Mouse (Mus musculus) kidney, embryonic 14.5 days (tissue): ENCODE measurements around the gene Smoc1. TPM values are rescaled to one million over a fixed set of nuclear protein-coding genes. Genes with fewer than 3 reads are reported as not detected.

ENCODE experiments used
- ATAC-seq: fragments of 200-750 bp; cut with Nextera tagmentation; 2 replicates; pipeline ENCODE4 v1.8.0; 2017; ENCODE audit warnings: moderate number of reproducible peaks, mild to moderate bottlenecking, moderate TSS enrichment, moderate library complexity; ENCODE audit not compliant: low FRiP score, low TSS enrichment
- H3K27ac ChIP-seq: fragments of 300-500 bp; sonication (generic); 2 replicates; pipeline ENCODE4 v1.5.1; 2014; ENCODE audit warnings: low read depth, mild to moderate bottlenecking, low read length, moderate library complexity, mixed read lengths
- H3K27me3 ChIP-seq: fragments of 300-500 bp; sonication (generic); 2 replicates; pipeline ENCODE4 v1.6.1; 2014; ENCODE audit warnings: mild to moderate bottlenecking, low read length; ENCODE audit not compliant: control insufficient read depth, insufficient read depth
- H3K36me3 ChIP-seq: fragments of 300-500 bp; sonication (generic); 2 replicates; pipeline ENCODE4 v1.6.1; 2014; ENCODE audit warnings: low read length, mixed read lengths; ENCODE audit not compliant: control insufficient read depth, insufficient read depth
- H3K4me1 ChIP-seq: fragments of 300-500 bp; sonication (generic); 2 replicates; pipeline ENCODE4 v1.6.1; 2014; ENCODE audit warnings: low read length, mixed read lengths; ENCODE audit not compliant: control insufficient read depth, insufficient read depth
- H3K4me2 ChIP-seq: fragments of 300-500 bp; sonication (generic); replicated peaks from 2 replicates; pipeline ENCODE4 v1.6.1; 2014; ENCODE audit warnings: low read depth, mild to moderate bottlenecking, low read length
- H3K4me3 ChIP-seq: fragments of 300-500 bp; sonication (generic); 2 replicates; pipeline ENCODE4 v1.5.1; 2014; ENCODE audit warnings: mild to moderate bottlenecking, low read length
- H3K9ac ChIP-seq: fragments of 300-500 bp; sonication (generic); 2 replicates; pipeline ENCODE4 v1.6.1; 2014; ENCODE audit warnings: low read depth, mild to moderate bottlenecking, low read length, moderate library complexity
- H3K9me3 ChIP-seq: fragments of 300-500 bp; sonication (generic); 2 replicates; pipeline ENCODE4 v1.6.1; 2016; ENCODE audit warnings: low read length; ENCODE audit not compliant: control insufficient read depth
- WGBS: fragments of 180-500 bp; shearing (Covaris S2); extraction: QIAGEN DNeasy Blood & Tissue Kit; methylation state at CpG from one replicate; pipeline ENCODE4 v1.1.7; 2014; 5-methylcytosine and 5-hydroxymethylcytosine counted together
- polyA plus RNA-seq: library from polyadenylated mRNA; unstranded; fragments of >200 nt; fragmentation: Nextera tagmentation; extraction: Ambion mirVana; gene quantifications from 2 replicates; pipeline ENCODE4 v1.2.1, GENCODE M21; 2014

Smoc1 gene
- polyA plus RNA-seq, 1 experiment from 2014 or later = 1.0 TPM

- Histone ChIP-seq H3K4me2 (no peak overlapping the region), H3K4me1 (no peaks in the 10 kb centered on the region), H3K9ac (no peak overlapping the region), H3K9me3 (no peaks in the 10 kb centered on the region), H3K27me3 (no peaks in the 10 kb centered on the region), H3K4me3 (no peak overlapping the region), H3K27ac (no peak overlapping the region), H3K36me3 (no peaks in the 10 kb centered on the region)
- no peak for ATAC-seq
- 20% methylated on average over 7 of the region's 7 CpGs for WGBS
These were observed 75.1 kb downstream of the Smoc1 start for GRCm38 (mm10) chr12:81101691-81102090.

- Histone ChIP-seq H3K4me1 (no peaks in the 10 kb centered on the region), H3K4me3 (no peak overlapping the region), H3K9me3 (no peaks in the 10 kb centered on the region), H3K36me3 (no peaks in the 10 kb centered on the region), H3K4me2 (no peak overlapping the region), H3K9ac (no peak overlapping the region), H3K27ac (no peak overlapping the region), H3K27me3 (no peaks in the 10 kb centered on the region)
- no peak for ATAC-seq
- 69% methylated on average over 14 of the region's 14 CpGs for WGBS
These were observed 77.9 kb downstream of the Smoc1 start for GRCm38 (mm10) chr12:81104546-81104945.

GRCm38 (mm10) chr12:81105721-81106633 is 79.4 kb downstream of the Smoc1 start:
- H3K4me1 ChIP-seq = no peaks in the 10 kb centered on the region
- no peak overlapping the region for H3K9ac ChIP-seq
- H3K36me3 ChIP-seq = no peaks in the 10 kb centered on the region
- no peak overlapping the region for H3K4me3 ChIP-seq
- ATAC-seq = no peak
- no peak overlapping the region for H3K27ac ChIP-seq
- H3K4me2 ChIP-seq = no peak overlapping the region
- no peaks in the 10 kb centered on the region for H3K27me3 ChIP-seq
- 90% methylated on average over 12 of the region's 12 CpGs for WGBS
- H3K9me3 ChIP-seq = no peaks in the 10 kb centered on the region

- 78% methylated on average over 14 of the region's 14 CpGs for WGBS
- H3K27me3 ChIP-seq = no peaks in the 10 kb centered on the region
- no peak overlapping the region for H3K9ac ChIP-seq
- no peaks in the 10 kb centered on the region for H3K4me1 ChIP-seq
- H3K9me3 ChIP-seq = no peaks in the 10 kb centered on the region
- H3K36me3 ChIP-seq = no peaks in the 10 kb centered on the region
- no peak overlapping the region for H3K4me2 ChIP-seq
- no peak overlapping the region for H3K27ac ChIP-seq
- no peak for ATAC-seq
- no peak overlapping the region for H3K4me3 ChIP-seq
These were observed 80.9 kb downstream of the Smoc1 start for GRCm38 (mm10) chr12:81107278-81108100.

GRCm38 (mm10) chr12:81108600-81109011 is 82.0 kb downstream of the Smoc1 start:
- WGBS = 17% methylated on average over 7 of the region's 7 CpGs
- H3K27me3 ChIP-seq = no peaks in the 10 kb centered on the region
- H3K9ac ChIP-seq = no peak overlapping the region
- H3K4me3 ChIP-seq = no peak overlapping the region
- no peaks in the 10 kb centered on the region for H3K36me3 ChIP-seq
- no peaks in the 10 kb centered on the region for H3K9me3 ChIP-seq
- no peaks in the 10 kb centered on the region for H3K4me1 ChIP-seq
- 0 out of 2 replicates have a peak, but pooled peaks have one; percentile 16 for ATAC-seq
- H3K27ac ChIP-seq = no peak overlapping the region
- H3K4me2 ChIP-seq = no peak overlapping the region

GRCm38 (mm10) chr12:81110006-81110405 is 83.4 kb downstream of the Smoc1 start:
- Histone ChIP-seq H3K9ac (no peak overlapping the region), H3K36me3 (no peaks in the 10 kb centered on the region), H3K4me1 (no peaks in the 10 kb centered on the region), H3K27ac (no peak overlapping the region), H3K4me2 (no peak overlapping the region), H3K4me3 (no peak overlapping the region), H3K27me3 (no peaks in the 10 kb centered on the region), H3K9me3 (no peaks in the 10 kb centered on the region)
- WGBS = 94% methylated on average over 3 of the region's 3 CpGs
- no peak for ATAC-seq

GRCm38 (mm10) chr12:81112321-81112720 is 85.7 kb downstream of the Smoc1 start:
- no peak overlapping the region for H3K27ac ChIP-seq
- H3K4me2 ChIP-seq = no peak overlapping the region
- WGBS = 89% methylated on average over 4 of the region's 4 CpGs
- H3K27me3 ChIP-seq = no peaks in the 10 kb centered on the region
- no peaks in the 10 kb centered on the region for H3K9me3 ChIP-seq
- H3K4me3 ChIP-seq = no peak overlapping the region
- no peak overlapping the region for H3K9ac ChIP-seq
- ATAC-seq = no peak
- H3K4me1 ChIP-seq = no peaks in the 10 kb centered on the region
- H3K36me3 ChIP-seq = no peaks in the 10 kb centered on the region

- H3K4me2 ChIP-seq = no peak overlapping the region
- H3K4me1 ChIP-seq = no peaks in the 10 kb centered on the region
- H3K27ac ChIP-seq = no peak overlapping the region
- no peaks in the 10 kb centered on the region for H3K9me3 ChIP-seq
- H3K9ac ChIP-seq = no peak overlapping the region
- H3K36me3 ChIP-seq = no peaks in the 10 kb centered on the region
- no peak overlapping the region for H3K4me3 ChIP-seq
- no peaks in the 10 kb centered on the region for H3K27me3 ChIP-seq
- ATAC-seq = no peak
These were observed 93.7 kb downstream of the Smoc1 start for GRCm38 (mm10) chr12:81120301-81120700.

- no peak overlapping the region for H3K9ac ChIP-seq
- H3K27me3 ChIP-seq = no peaks in the 10 kb centered on the region
- H3K4me2 ChIP-seq = no peak overlapping the region
- H3K4me1 ChIP-seq = no peaks in the 10 kb centered on the region
- H3K27ac ChIP-seq = no peak overlapping the region
- H3K9me3 ChIP-seq = no peaks in the 10 kb centered on the region
- no peak for ATAC-seq
- H3K4me3 ChIP-seq = no peak overlapping the region
- no peaks in the 10 kb centered on the region for H3K36me3 ChIP-seq
These were observed 97.2 kb downstream of the Smoc1 start for GRCm38 (mm10) chr12:81123793-81124192.
